Mouse (Mus musculus): ENCODE measurements around the gene Ctrc.

Ctrc gene

GRCm38 (mm10) chr4:141845999-141846398, at the start of gene Ctrc:
Gene Ctrc (minus strand): TSS chr4:141846359.
- no peak for DNase-seq (ENCODE audit: low read depth, low spot score)

- no peak for DNase-seq (ENCODE audit: low read depth, low spot score)
Measured at GRCm38 (mm10) chr4:141895772-141896171, 49.6 kb upstream of the Ctrc start.

- DNase-seq (ENCODE audit: low read depth, low spot score) = no peak
Measured at GRCm38 (mm10) chr4:141893157-141893784, 47.1 kb upstream of the Ctrc start.

- no peak for DNase-seq (ENCODE audit: low read depth, low spot score)
Measured at GRCm38 (mm10) chr4:141886385-141886968, 40.3 kb upstream of the Ctrc start.

- no peak for DNase-seq (ENCODE audit: low read depth, low spot score)
Measured at GRCm38 (mm10) chr4:141885451-141885850, 39.3 kb upstream of the Ctrc start.

- no peak for DNase-seq (ENCODE audit: low read depth, low spot score)
Measured at GRCm38 (mm10) chr4:141882858-141883257, 36.7 kb upstream of the Ctrc start.

GRCm38 (mm10) chr4:141881950-141882349, 35.8 kb upstream of the Ctrc start:
- no peak for DNase-seq (ENCODE audit: low read depth, low spot score)

GRCm38 (mm10) chr4:141881289-141881914, 35.2 kb upstream of the Ctrc start:
- no peak for DNase-seq (ENCODE audit: low read depth, low spot score)

- no peak for DNase-seq (ENCODE audit: low read depth, low spot score)
Measured at GRCm38 (mm10) chr4:141879875-141880274, 33.7 kb upstream of the Ctrc start.

GRCm38 (mm10) chr4:141879074-141879473, 32.9 kb upstream of the Ctrc start:
- DNase-seq (ENCODE audit: low read depth, low spot score) = no peak

GRCm38 (mm10) chr4:141878621-141879020, 32.5 kb upstream of the Ctrc start:
- no peak for DNase-seq (ENCODE audit: low read depth, low spot score)

GRCm38 (mm10) chr4:141875481-141876108, 29.4 kb upstream of the Ctrc start:
- DNase-seq (ENCODE audit: low read depth, low spot score) = no peak

- DNase-seq (ENCODE audit: low read depth, low spot score) = no peak
Measured at GRCm38 (mm10) chr4:141874601-141875460, 28.7 kb upstream of the Ctrc start, which contains the start of gene Efhd2. Gene Efhd2 (minus strand): TSS chr4:141874920.

- no peak for DNase-seq (ENCODE audit: low read depth, low spot score)
Measured at GRCm38 (mm10) chr4:141874111-141874600, 28.0 kb upstream of the Ctrc start.

- DNase-seq (ENCODE audit: low read depth, low spot score) = no peak
Measured at GRCm38 (mm10) chr4:141872977-141873376, 26.8 kb upstream of the Ctrc start.

GRCm38 (mm10) chr4:141871909-141872308, 25.8 kb upstream of the Ctrc start:
- no peak for DNase-seq (ENCODE audit: low read depth, low spot score)

GRCm38 (mm10) chr4:141871333-141871725, 25.2 kb upstream of the Ctrc start:
- DNase-seq (ENCODE audit: low read depth, low spot score) = no peak

- no peak for DNase-seq (ENCODE audit: low read depth, low spot score)
Measured at GRCm38 (mm10) chr4:141870666-141871332, 24.6 kb upstream of the Ctrc start.

- no peak for DNase-seq (ENCODE audit: low read depth, low spot score)
Measured at GRCm38 (mm10) chr4:141869436-141870215, 23.5 kb upstream of the Ctrc start.

- DNase-seq (ENCODE audit: low read depth, low spot score) = no peak
Measured at GRCm38 (mm10) chr4:141868051-141868450, 21.9 kb upstream of the Ctrc start.

All from skeletal muscle tissue, adult 2 months (tissue).